Mouse (Mus musculus) megakaryocyte, adult 5-6 weeks (primary cell): ENCODE measurements around the gene Eva1b. TPM values are rescaled to one million over a fixed set of nuclear protein-coding genes. Genes with fewer than 3 reads are reported as not detected.
A peak's percentile ranks its signal among the peaks of the same experiment; 100 is the strongest.
"Not testable (repeated sequence)": the region's sequence is repeated elsewhere in the genome, so short reads cannot be mapped to it uniquely, and the experiment has no call there.

Experiments used
- ATAC-seq: 2 replicates; pipeline ENCODE4 v1.8.0; 2016; ENCODE audit warnings: mild to moderate bottlenecking, inconsistent platforms; ENCODE audit not compliant: poor library complexity, severe bottlenecking
- total RNA-seq, 2 experiments: library from RNA; stranded (forward) in 1 of 2; stranded (reverse) in 1 of 2; fragments of 153-499, 151-499 nt in 1 of 2; fragments of 221-1000, 200-1000 nt in 1 of 2; gene quantifications; 2 replicates each; pipeline versions ENCODE4 v1.2.3 to v1.2.4; 2015 to 2017

The Eva1b gene
- total RNA-seq, 2 experiments from 2014 or later = 1.1 to 1.3 TPM

- ATAC-seq = no peak
These were observed 5.3 kb downstream of the Eva1b start for GRCm38 (mm10) chr4:126152864-126153263.

GRCm38 (mm10) chr4:126155183-126155582 lies 7.6 kb downstream of the Eva1b start:
- ATAC-seq = no peak

GRCm38 (mm10) chr4:126155869-126156268 lies 8.3 kb downstream of the Eva1b start:
- ATAC-seq = no peak

- ATAC-seq = peak; percentile 47; the same call in 1 of the 2 replicates
These were observed 9.1 kb downstream of the Eva1b start for GRCm38 (mm10) chr4:126156617-126157016.

GRCm38 (mm10) chr4:126157562-126157961 lies 10.0 kb downstream of the Eva1b start:
- ATAC-seq = peak; percentile 58

- no peak for ATAC-seq
These were observed 11.9 kb downstream of the Eva1b start for GRCm38 (mm10) chr4:126159455-126159854.

GRCm38 (mm10) chr4:126160981-126161380 lies 13.4 kb downstream of the Eva1b start:
- no peak for ATAC-seq

- ATAC-seq = no peak
These were observed 13.9 kb downstream of the Eva1b start for GRCm38 (mm10) chr4:126161456-126161855.

- ATAC-seq = no peak
These were observed 14.4 kb downstream of the Eva1b start for GRCm38 (mm10) chr4:126161986-126162385.

GRCm38 (mm10) chr4:126162544-126163066 lies 15.1 kb downstream of the Eva1b start:
- ATAC-seq = peak; percentile 93

GRCm38 (mm10) chr4:126163067-126163659 lies 15.6 kb downstream of the Eva1b start, which contains the start of gene Sh3d21:
Sh3d21 (minus strand) TSS chr4:126163491.
- ATAC-seq = peak; percentile 28

- no peak for ATAC-seq
These were observed 16.1 kb downstream of the Eva1b start for GRCm38 (mm10) chr4:126163685-126164084.

GRCm38 (mm10) chr4:126165092-126165491 lies 17.5 kb downstream of the Eva1b start:
- ATAC-seq = not testable (repeated sequence)

- no peak for ATAC-seq
These were observed 18.5 kb downstream of the Eva1b start for GRCm38 (mm10) chr4:126166084-126166483.

- no peak for ATAC-seq
These were observed 21.3 kb downstream of the Eva1b start for GRCm38 (mm10) chr4:126168851-126169250.

GRCm38 (mm10) chr4:126170737-126171136 lies 23.2 kb downstream of the Eva1b start:
- not testable (repeated sequence) for ATAC-seq

GRCm38 (mm10) chr4:126173800-126174199 lies 26.3 kb downstream of the Eva1b start:
- ATAC-seq = no peak

GRCm38 (mm10) chr4:126175980-126176379 lies 28.4 kb downstream of the Eva1b start:
- not testable (repeated sequence) for ATAC-seq

GRCm38 (mm10) chr4:126181170-126181957 lies 33.8 kb downstream of the Eva1b start:
- ATAC-seq = peak; percentile 86

- no peak for ATAC-seq
These were observed 35.5 kb downstream of the Eva1b start for GRCm38 (mm10) chr4:126183034-126183433.

GRCm38 (mm10) chr4:126187096-126187495 lies 39.6 kb downstream of the Eva1b start:
- ATAC-seq = no peak

- no peak for ATAC-seq
These were observed 43.1 kb downstream of the Eva1b start for GRCm38 (mm10) chr4:126190636-126191035.
